Mouse (Mus musculus): ENCODE measurements around the gene Bmp2k. TPM values are rescaled to one million over a fixed set of nuclear protein-coding genes. Genes with fewer than 3 reads are reported as not detected.

Bmp2k gene
- total and polyA plus RNA-seq, 3 experiments, result 7.9 to 9.1 (median 8.9) TPM

GRCm38 (mm10) chr5:96979296-96980007, 18.0 kb upstream of the Bmp2k start (continued):
- peak; percentile 40; the same call in 1 of the 2 replicates for TF ChIP-seq ETS1 (conservative IDR thresholded peaks at IDR 0.05; ENCODE audit: low read depth, low read length)
- TF ChIP-seq BHLHE40 (IDR thresholded peaks at IDR 0.05; ENCODE audit: low read depth, low read length), result peak; percentile 27; the same call in 1 of the 2 replicates
- no peak for TF ChIP-seq POLR2AphosphoS2 (IDR thresholded peaks at IDR 0.05; ENCODE audit: low read depth, low read length)
- no peak for TF ChIP-seq JUN (IDR thresholded peaks at IDR 0.05; ENCODE audit: insufficient read depth, low read depth, low read length)
- TF ChIP-seq CHD1 (IDR thresholded peaks at IDR 0.05; ENCODE audit: low read depth, low read length), result no peak
- TF ChIP-seq RCOR1 (conservative IDR thresholded peaks at IDR 0.05; ENCODE audit: low read depth, low read length), result no peak
- TF ChIP-seq MYC (IDR thresholded peaks at IDR 0.05; ENCODE audit: low read depth, low read length), result no peak
- no peak; the same call in 1 of the 2 replicates for TF ChIP-seq RAD21 (IDR thresholded peaks at IDR 0.05; ENCODE audit: low read depth, low read length)
- TF ChIP-seq ZC3H11A (IDR thresholded peaks at IDR 0.05; ENCODE audit: low read depth, low read length), result no peak
- no peak for TF ChIP-seq MXI1 (IDR thresholded peaks at IDR 0.05; ENCODE audit: low read depth, low read length)
- no peak for TF ChIP-seq HCFC1 (IDR thresholded peaks at IDR 0.05; ENCODE audit: low read depth, low read length)
- TF ChIP-seq USF2 (conservative IDR thresholded peaks at IDR 0.05; ENCODE audit: low read depth, low read length), result no peak
- no peak for TF ChIP-seq USF1 (IDR thresholded peaks at IDR 0.05; ENCODE audit: low read depth, low read length)
- 0 out of 2 replicates have a peak, but pooled peaks have one; percentile 29 for TF ChIP-seq MAX (IDR thresholded peaks at IDR 0.05; ENCODE audit: low read length)
- peak; percentile 70; the same call in 1 of the 2 replicates for TF ChIP-seq MEF2A (IDR thresholded peaks at IDR 0.05; ENCODE audit: borderline replicate concordance, low read depth, low read length)
- TF ChIP-seq GABPA (IDR thresholded peaks at IDR 0.05; ENCODE audit: insufficient replicate concordance, low read depth, low read length), result no peak
- TF ChIP-seq NELFE (IDR thresholded peaks at IDR 0.05; ENCODE audit: low read depth, low read length), result no peak

GRCm38 (mm10) chr5:96980008-96980634, 17.4 kb upstream of the Bmp2k start:
- no peaks in the 10 kb centered on the region for H3K36me3 ChIP-seq (replicated peaks in 1 of 2; ENCODE audit: control insufficient read depth in 1 of 2, insufficient read depth in 1 of 2, low read length in 1 of 2)
- H3K79me2 ChIP-seq (replicated peaks; ENCODE audit: control insufficient read depth, extremely low read depth, insufficient read depth, poor library complexity, severe bottlenecking), result no peaks in the 10 kb centered on the region; the same call in 1 of the 2 replicates
- in situ Hi-C loops (cut with MboI; ENCODE audit: low pct_ligation_motif_present, low pct_unique_long_range_greater_than_20kb, low sequenced_read_pairs), result loop anchor here (10.0 kb wide), 1 partner anchor 55 kb away; no protein-coding TSS in a partner anchor
- H3K27ac ChIP-seq (ENCODE audit: insufficient read depth, low read depth), result peak overlapping the region; percentile 99
- DNase-seq (ENCODE audit: extremely low read depth), result peak; percentile 97
- peak overlapping the region; percentile 66 for H3K9ac ChIP-seq (ENCODE audit: insufficient read depth, low read depth)
- peaks cover 9% of the 10 kb centered on the region for H3K9me3 ChIP-seq (replicated peaks; ENCODE audit: low read length)
- H3K4me1 ChIP-seq (ENCODE audit: control insufficient read depth in 1 of 2, insufficient read depth in 2 of 2), result peaks cover 5 to 41% of the 10 kb centered on the region in 2 experiments
- H3K4me3 ChIP-seq (replicated peaks in 1 of 3; ENCODE audit: low read depth in 2 of 3, low read length in 2 of 3, poor library complexity in 1 of 3), result peak overlapping the region; percentile 18 to 33 (median 29)
- dilution Hi-C loops (cut with MboI; ENCODE audit: extremely low pct_ligation_motif_present, extremely low pct_unique_long_range_greater_than_20kb, low sequenced_read_pairs), result no loop called here
- peak overlapping the region; percentile 72 for H3K4me2 ChIP-seq (ENCODE audit: insufficient read depth, low read depth, poor library complexity, severe bottlenecking)
- H3K27me3 ChIP-seq (replicated peaks), result no peaks in the 10 kb centered on the region
- 0 out of 2 replicates have a peak, but pooled peaks have one; percentile 22 for TF ChIP-seq UBTF (IDR thresholded peaks at IDR 0.05; ENCODE audit: low read depth, low read length)
- peak; percentile 86 for TF ChIP-seq JUND (conservative IDR thresholded peaks at IDR 0.05; ENCODE audit: low read depth, low read length)
- peak; percentile 90; the same call in 1 of the 2 replicates for TF ChIP-seq MYC (IDR thresholded peaks at IDR 0.05; ENCODE audit: low read depth, low read length)
- no peak for TF ChIP-seq CTCF (conservative IDR thresholded peaks at IDR 0.05 in 1 of 2, IDR thresholded peaks at IDR 0.05 in 1 of 2; ENCODE audit: low read depth in 2 of 2, low read length in 2 of 2)
- TF ChIP-seq POLR2AphosphoS2 (IDR thresholded peaks at IDR 0.05; ENCODE audit: low read depth, low read length), result no peak; the same call in 1 of the 2 replicates
- peak; percentile 99 for TF ChIP-seq EP300 (IDR thresholded peaks at IDR 0.05; ENCODE audit: low read length)
- TF ChIP-seq ELF1 (IDR thresholded peaks at IDR 0.05; ENCODE audit: low read depth, low read length), result peak; percentile 61; the same call in 1 of the 2 replicates
- no peak for TF ChIP-seq USF2 (conservative IDR thresholded peaks at IDR 0.05; ENCODE audit: low read depth, low read length)
- peak; percentile 94 for TF ChIP-seq RCOR1 (conservative IDR thresholded peaks at IDR 0.05; ENCODE audit: low read depth, low read length)
- TF ChIP-seq CHD2 (IDR thresholded peaks at IDR 0.05; ENCODE audit: low read length), result peak; percentile 85
- peak; percentile 44; the same call in 1 of the 2 replicates for TF ChIP-seq E2F4 (IDR thresholded peaks at IDR 0.05; ENCODE audit: insufficient replicate concordance, low read depth, low read length)
- 0 out of 2 replicates have a peak, but pooled peaks have one; percentile 9 for TF ChIP-seq NELFE (IDR thresholded peaks at IDR 0.05; ENCODE audit: low read depth, low read length)
- peak; percentile 94 for TF ChIP-seq TCF12 (IDR thresholded peaks at IDR 0.05; ENCODE audit: low read depth, low read length)
- no peak; the same call in 1 of the 2 replicates for TF ChIP-seq RAD21 (IDR thresholded peaks at IDR 0.05; ENCODE audit: low read depth, low read length)
- TF ChIP-seq GABPA (IDR thresholded peaks at IDR 0.05; ENCODE audit: insufficient replicate concordance, low read depth, low read length), result no peak
- no peak; the same call in 1 of the 2 replicates for TF ChIP-seq ZC3H11A (IDR thresholded peaks at IDR 0.05; ENCODE audit: low read depth, low read length)
- peak; percentile 46 for TF ChIP-seq MAX (IDR thresholded peaks at IDR 0.05; ENCODE audit: low read length)
- peak; percentile 97 for TF ChIP-seq MEF2A (IDR thresholded peaks at IDR 0.05; ENCODE audit: borderline replicate concordance, low read depth, low read length)
- TF ChIP-seq NRF1 (IDR thresholded peaks at IDR 0.05; ENCODE audit: low read depth, low read length), result 0 out of 2 replicates have a peak, but pooled peaks have one; percentile 8
- peak; percentile 97 for TF ChIP-seq ZNF384 (IDR thresholded peaks at IDR 0.05; ENCODE audit: low read depth, low read length)
- peak; percentile 69; the same call in 1 of the 2 replicates for TF ChIP-seq MAZ (IDR thresholded peaks at IDR 0.05; ENCODE audit: low read depth, low read length)
- peak; percentile 81 for TF ChIP-seq MXI1 (IDR thresholded peaks at IDR 0.05; ENCODE audit: low read depth, low read length)
- TF ChIP-seq KAT2A (IDR thresholded peaks at IDR 0.05; ENCODE audit: insufficient replicate concordance, low read length), result 0 out of 2 replicates have a peak, but pooled peaks have one; percentile 46
- peak; percentile 86 for TF ChIP-seq SIN3A (IDR thresholded peaks at IDR 0.05; ENCODE audit: low read length)

All from CH12.LX (cell line).